Mouse (Mus musculus) hindbrain, embryonic 13.5 days (tissue): ENCODE data around the gene Olfr444. TPM values are rescaled to one million over a fixed set of nuclear protein-coding genes. Genes with fewer than 3 reads are reported as not detected.

Source experiments
- ATAC-seq: fragments of 200-750 bp; cut with Nextera tagmentation; 2 replicates; pipeline ENCODE4 v1.8.0; 2017; ENCODE audit warnings: moderate TSS enrichment; ENCODE audit not compliant: low FRiP score
- H3K27ac ChIP-seq: fragments of 300-500 bp; sonication (generic); 2 replicates; pipeline ENCODE4 v1.5.1; 2015; ENCODE audit warnings: inconsistent platforms, mild to moderate bottlenecking, moderate library complexity
- H3K27me3 ChIP-seq: fragments of 300-500 bp; sonication (generic); 2 replicates; pipeline ENCODE4 v1.6.1; 2015; ENCODE audit warnings: mild to moderate bottlenecking, inconsistent platforms
- H3K36me3 ChIP-seq: fragments of 300-500 bp; sonication (generic); 2 replicates; pipeline ENCODE4 v1.6.1; 2015; ENCODE audit warnings: mild to moderate bottlenecking, inconsistent platforms
- H3K4me1 ChIP-seq: fragments of 300-500 bp; sonication (generic); replicated peaks from 2 replicates; pipeline ENCODE4 v1.6.1; 2015; ENCODE audit warnings: inconsistent platforms
- H3K4me2 ChIP-seq: fragments of 300-500 bp; sonication (generic); 2 replicates; pipeline ENCODE4 v1.6.1; 2015; ENCODE audit warnings: inconsistent platforms, mild to moderate bottlenecking, moderate library complexity
- H3K4me3 ChIP-seq: fragments of 300-500 bp; sonication (generic); 2 replicates; pipeline ENCODE4 v1.5.1; 2015; ENCODE audit warnings: mild to moderate bottlenecking, inconsistent platforms
- H3K9ac ChIP-seq: fragments of 300-500 bp; sonication (generic); 2 replicates; pipeline ENCODE4 v1.6.1; 2015; ENCODE audit warnings: mild to moderate bottlenecking, inconsistent platforms
- H3K9me3 ChIP-seq: fragments of 300-500 bp; sonication (generic); 2 replicates; pipeline ENCODE4 v1.6.1; 2016; ENCODE audit warnings: inconsistent platforms
- WGBS: fragments of 180-500 bp; shearing (Covaris S2); methylation state at CpG from one replicate; pipeline ENCODE4 v1.1.7; 2015; 5-methylcytosine and 5-hydroxymethylcytosine counted together
- polyA plus RNA-seq: library from polyadenylated mRNA; unstranded; fragments of >200 nt; fragmentation: Nextera tagmentation; extraction: Ambion mirVana; gene quantifications from 2 replicates; pipeline ENCODE4 v1.2.1, GENCODE M21; 2015

Gene Olfr444
- not detected in 2 replicates for polyA plus RNA-seq

DNA sequence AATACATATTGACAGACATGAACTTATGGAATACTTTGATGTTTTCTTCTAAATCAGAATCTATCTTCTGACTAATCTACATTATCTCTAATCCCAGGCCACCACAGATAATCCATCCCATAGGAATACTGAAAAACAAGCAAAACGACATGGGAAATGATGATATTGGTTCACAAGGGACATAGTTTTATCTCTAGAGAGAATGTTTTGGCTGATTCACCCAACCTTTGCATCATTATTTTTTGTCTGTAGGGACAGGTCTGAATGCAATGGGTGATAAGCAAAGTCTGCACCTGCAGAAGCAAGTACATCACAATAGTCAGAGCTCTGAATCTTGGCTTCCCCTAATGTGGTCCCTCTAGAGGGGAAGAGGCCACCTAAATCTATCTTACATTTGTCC is at the start of gene Olfr444:
Gene Olfr444 (plus strand): TSS at position 301 of the 400 bp plus-strand sequence.
- 85% methylated on average over 1 of the region's 1 CpGs for whole genome bisulfite sequencing
- Histone ChIP-seq H3K36me3 (no peaks in the 10 kb centered on the region), H3K27me3 (no peaks in the 10 kb centered on the region), H3K27ac (no peak within 1 kb of the TSS), H3K4me2 (no peak within 1 kb of the TSS), H3K9ac (no peak within 1 kb of the TSS), H3K9me3 (peaks cover 5% of the 10 kb centered on the region; the same call in 1 of the 2 replicates), H3K4me1 (no peaks in the 10 kb centered on the region), H3K4me3 (no peak within 1 kb of the TSS)
- ATAC-seq, result no peak

DNA sequence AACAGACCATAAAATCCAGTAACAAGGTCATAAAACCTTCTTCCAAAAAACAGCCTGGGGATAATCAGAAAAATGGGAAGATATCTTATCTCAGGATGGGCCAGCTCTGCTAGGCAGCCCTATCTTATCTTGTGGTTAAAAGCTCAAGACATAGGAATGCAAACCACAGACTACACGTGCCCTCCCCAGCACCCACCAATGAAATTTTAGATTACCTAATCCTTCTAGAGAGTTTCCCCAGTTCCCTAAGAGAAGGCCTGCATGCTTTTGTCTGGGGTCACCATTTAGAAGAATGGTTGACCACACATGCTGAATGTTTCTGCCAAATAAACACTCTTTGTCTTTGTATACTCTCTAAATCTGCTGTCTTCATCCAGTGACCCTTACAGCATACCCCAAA is 48.5 kb upstream of the Olfr444 start:
- Histone ChIP-seq H3K36me3 (no peaks in the 10 kb centered on the region), H3K4me1 (no peaks in the 10 kb centered on the region), H3K4me2 (no peak overlapping the region), H3K9ac (no peak overlapping the region), H3K9me3 (no peaks in the 10 kb centered on the region), H3K4me3 (no peak overlapping the region), H3K27me3 (no peaks in the 10 kb centered on the region), H3K27ac (no peak overlapping the region)
- WGBS, result 26% methylated on average over 1 of the region's 1 CpGs
- ATAC-seq, result no peak

DNA sequence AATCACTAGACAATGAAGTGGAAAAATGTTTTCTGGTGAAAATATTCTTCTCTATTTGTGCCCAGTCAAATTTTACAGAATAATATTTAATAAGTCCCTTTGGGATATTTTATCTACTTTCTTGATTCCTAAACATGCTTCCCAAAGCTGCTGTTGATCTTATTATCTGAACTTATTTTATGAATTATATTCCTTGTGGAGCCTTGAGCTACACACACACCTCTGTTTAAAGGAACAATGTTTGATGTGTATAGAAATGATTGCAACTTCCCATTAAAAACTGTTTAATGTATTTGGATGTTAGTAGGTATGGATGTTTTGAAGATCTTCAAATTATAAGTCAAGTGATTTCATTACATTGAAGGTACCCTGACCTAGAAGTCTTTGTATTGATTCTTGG is 40.3 kb upstream of the Olfr444 start, which contains the start of gene Olfr447:
Gene Olfr447 (plus strand): TSS at position 301 of the 400 bp plus-strand sequence.
- Histone ChIP-seq H3K4me2 (no peak within 1 kb of the TSS), H3K36me3 (no peaks in the 10 kb centered on the region), H3K4me3 (no peak within 1 kb of the TSS), H3K27me3 (no peaks in the 10 kb centered on the region), H3K27ac (no peak within 1 kb of the TSS), H3K9ac (no peak within 1 kb of the TSS), H3K4me1 (no peaks in the 10 kb centered on the region), H3K9me3 (no peaks in the 10 kb centered on the region)
- ATAC-seq, result no peak

DNA sequence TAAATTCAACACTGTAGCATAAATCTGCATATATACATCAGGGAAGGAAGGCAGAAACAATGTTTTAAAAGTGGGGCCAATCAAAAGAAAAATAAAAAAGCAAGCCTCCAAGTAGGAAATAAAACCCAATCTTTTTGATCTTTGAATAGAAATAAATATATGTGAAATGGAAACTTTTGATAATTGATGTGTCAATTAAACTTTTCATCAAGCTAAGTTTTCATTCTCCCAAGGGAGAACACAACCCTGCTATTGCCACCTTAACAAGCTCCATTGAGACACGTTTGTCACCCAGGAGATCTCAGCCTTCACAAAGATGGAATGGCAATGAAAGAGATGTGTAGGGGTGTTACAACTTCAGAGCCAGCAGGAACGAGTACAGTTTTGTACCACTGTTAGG is 27.8 kb upstream of the Olfr444 start, which contains the start of gene Olfr446:
Gene Olfr446 (plus strand): TSS at position 301 of the 400 bp plus-strand sequence.
- no peaks in the 10 kb centered on the region for H3K4me1 ChIP-seq
- WGBS, result 64% methylated on average over 2 of the region's 2 CpGs

DNA sequence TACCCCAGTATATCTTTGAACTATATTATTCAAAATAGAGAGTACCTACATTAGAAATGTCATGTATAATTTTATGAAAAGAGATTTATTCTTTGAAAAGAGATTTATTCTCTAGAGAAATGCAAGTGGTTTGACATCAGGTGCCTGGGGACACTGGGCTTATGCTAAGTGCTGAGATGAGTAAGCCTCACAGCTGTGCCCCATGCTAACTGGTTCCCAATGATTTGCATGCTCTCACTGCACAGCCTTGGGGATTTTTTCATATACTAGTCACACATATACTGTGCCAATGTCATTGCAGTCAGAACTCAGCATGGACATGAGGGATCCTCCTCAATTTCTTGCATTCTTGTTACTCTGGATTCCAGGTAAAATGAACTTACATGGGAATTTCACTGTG is 31.5 kb downstream of the Olfr444 start:
- Histone ChIP-seq H3K27me3 (no peaks in the 10 kb centered on the region), H3K9me3 (no peaks in the 10 kb centered on the region), H3K36me3 (no peaks in the 10 kb centered on the region), H3K4me3 (no peak overlapping the region), H3K27ac (no peak overlapping the region), H3K4me1 (no peaks in the 10 kb centered on the region), H3K9ac (no peak overlapping the region), H3K4me2 (no peak overlapping the region)
- ATAC-seq, result no peak

More for the DNA sequence above, 27.8 kb upstream of the Olfr444 start, which contains the start of gene Olfr446:
- H3K27ac ChIP-seq, result no peak within 1 kb of the TSS
- H3K4me3 ChIP-seq, result no peak within 1 kb of the TSS
- H3K9me3 ChIP-seq, result no peaks in the 10 kb centered on the region
- no peaks in the 10 kb centered on the region for H3K36me3 ChIP-seq
- ATAC-seq, result no peak
- H3K4me2 ChIP-seq, result no peak within 1 kb of the TSS
- H3K9ac ChIP-seq, result no peak within 1 kb of the TSS
- H3K27me3 ChIP-seq, result no peaks in the 10 kb centered on the region

Other genes with a start within 250 kb of the Olfr444 start
- gene Tcaf1, start 239.0 kb upstream of the Olfr444 start, polyA plus RNA-seq, result 224 and 234 TPM in 2 replicates
- gene Olfr453, start 209.7 kb upstream of the Olfr444 start, polyA plus RNA-seq, result not detected in 2 replicates
- gene Olfr38, start 192.7 kb upstream of the Olfr444 start, polyA plus RNA-seq, result not detected in 2 replicates
- not detected in 2 replicates for gene Olfr452, start 164.0 kb upstream of the Olfr444 start, polyA plus RNA-seq
- gene Olfr450, start 137.1 kb upstream of the Olfr444 start, polyA plus RNA-seq, result not detected in 2 replicates
- not detected in 2 replicates for gene Olfr449, start 114.7 kb upstream of the Olfr444 start, polyA plus RNA-seq
- gene Olfr448, start 58.6 kb upstream of the Olfr444 start, polyA plus RNA-seq, result not detected in 2 replicates
- not detected in 2 replicates for gene Olfr447, start 40.2 kb upstream of the Olfr444 start, polyA plus RNA-seq
- gene Olfr446, start 27.7 kb upstream of the Olfr444 start, polyA plus RNA-seq, result not detected in 2 replicates
- not detected in 2 replicates for gene Olfr441, start 157.3 kb downstream of the Olfr444 start, polyA plus RNA-seq
- gene Olfr237-ps1, start 197.5 kb downstream of the Olfr444 start, polyA plus RNA-seq, result not detected in 2 replicates
- not detected in 2 replicates for gene Olfr437, start 214.2 kb downstream of the Olfr444 start, polyA plus RNA-seq
- gene Olfr13, start 223.1 kb downstream of the Olfr444 start, polyA plus RNA-seq, result not detected in 2 replicates
- not detected in 2 replicates for gene Olfr435, start 248.1 kb downstream of the Olfr444 start, polyA plus RNA-seq